Mouse (Mus musculus): Measurements from ENCODE around the gene Rxfp3. TPM values are rescaled to one million over a fixed set of nuclear protein-coding genes. Genes with fewer than 3 reads are reported as not detected.

Rxfp3 gene
- polyA plus RNA-seq, 1 experiment from 2014 or later: 0.15 TPM

DNA sequence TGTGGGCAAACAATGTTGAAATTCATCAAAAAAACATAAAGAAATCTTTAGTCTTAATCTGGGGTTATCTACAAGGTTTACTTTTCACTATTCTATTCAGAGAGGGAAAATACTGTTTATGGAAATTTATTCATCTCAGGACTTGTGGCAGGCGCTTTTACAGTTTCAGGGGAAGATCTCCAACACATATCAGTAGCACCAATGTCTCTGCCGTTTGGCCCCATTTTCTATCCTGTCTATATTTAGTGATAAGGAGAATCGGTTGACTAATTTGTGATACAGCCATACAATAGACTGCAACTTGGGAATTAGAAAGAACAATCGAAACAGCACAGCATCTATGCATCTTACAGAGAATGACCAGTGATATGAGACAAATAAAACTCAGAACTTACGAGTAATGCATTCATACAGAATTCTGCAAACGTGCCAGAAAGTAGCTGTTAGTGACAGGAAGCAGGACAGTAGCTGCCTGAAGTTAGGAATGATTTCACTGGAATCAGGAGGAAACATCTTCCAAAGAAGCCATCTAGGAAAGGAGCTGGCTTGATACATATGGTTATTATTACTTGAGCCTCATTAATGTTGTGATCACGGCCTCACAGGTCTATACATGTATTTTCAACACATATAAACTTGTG is 16.8 kb upstream of the Rxfp3 start:
- H3K4me3 ChIP-seq: no peak overlapping the region
- no peaks in the 10 kb centered on the region for H3K36me3 ChIP-seq
- H3K27me3 ChIP-seq (ENCODE audit: low read depth, poor library complexity, severe bottlenecking): no peaks in the 10 kb centered on the region
- WGBS: 83% methylated on average over 7 of the region's 7 CpGs
- no peaks in the 10 kb centered on the region for H3K4me1 ChIP-seq
- no peaks in the 10 kb centered on the region for H3K9me3 ChIP-seq (replicated peaks)
- no peak for DNase-seq (ENCODE audit: low spot score)
- no peak overlapping the region for H3K27ac ChIP-seq

DNA sequence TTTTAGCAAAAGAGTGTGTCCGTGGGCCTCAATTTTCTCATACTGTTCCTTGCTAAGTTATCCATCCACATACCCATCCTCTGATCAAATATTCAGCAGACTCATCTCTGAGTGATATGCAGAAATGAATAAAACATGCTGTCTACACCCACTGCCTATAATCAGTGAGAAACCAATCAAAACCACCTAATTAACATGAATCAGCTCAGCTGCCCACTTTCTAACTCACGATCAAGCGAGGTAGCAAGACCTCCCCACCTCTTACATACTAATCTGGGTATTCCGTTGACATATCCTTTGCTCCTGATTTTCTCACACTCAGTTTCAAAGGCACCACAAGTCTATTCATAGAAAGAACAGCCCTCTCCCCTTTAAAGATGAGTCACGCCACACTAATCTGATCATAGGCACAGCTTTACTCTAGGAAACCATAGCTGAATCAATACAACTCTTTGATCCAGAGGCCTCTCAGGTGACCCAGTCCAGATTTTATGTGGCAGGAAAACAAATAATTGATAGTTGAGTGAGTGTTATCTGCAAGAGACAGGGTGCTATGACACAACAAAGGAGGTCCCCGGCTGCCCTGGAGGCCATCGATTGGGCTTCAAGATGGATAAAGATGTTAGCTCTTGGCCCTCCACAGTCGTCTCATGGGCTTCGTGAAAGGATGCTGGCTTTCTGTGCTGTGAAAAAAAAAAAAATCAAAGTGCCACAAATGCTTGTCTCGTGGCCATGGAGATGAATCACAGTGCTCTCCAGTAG is 16.1 kb upstream of the Rxfp3 start:
- no peaks in the 10 kb centered on the region for H3K36me3 ChIP-seq
- WGBS: 84% methylated on average over 10 of the region's 10 CpGs
- H3K27ac ChIP-seq: no peak overlapping the region
- no peak overlapping the region for H3K4me3 ChIP-seq
- H3K27me3 ChIP-seq (ENCODE audit: low read depth, poor library complexity, severe bottlenecking): no peaks in the 10 kb centered on the region
- H3K4me1 ChIP-seq: no peaks in the 10 kb centered on the region
- H3K9me3 ChIP-seq (replicated peaks): no peaks in the 10 kb centered on the region
- no peak for DNase-seq (ENCODE audit: low spot score)

DNA sequence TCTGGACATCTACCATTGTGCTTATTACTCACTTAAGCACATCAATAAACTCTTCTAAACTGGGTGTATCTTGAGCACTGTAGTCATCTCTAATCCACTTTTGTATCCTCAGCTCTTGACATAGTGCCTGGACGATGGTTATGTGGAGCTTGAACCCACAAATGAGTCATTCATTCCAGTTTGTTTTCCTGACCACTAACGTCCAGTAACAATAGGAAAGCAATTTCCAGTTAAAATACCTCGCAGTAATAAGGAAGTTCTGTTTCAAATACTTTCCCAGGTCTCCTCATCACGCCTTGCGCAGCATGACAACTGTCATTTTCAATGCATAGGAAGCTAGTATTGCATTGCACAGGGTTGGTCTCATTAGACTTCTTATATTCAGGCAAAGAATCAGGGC is 5.0 kb upstream of the Rxfp3 start:
- H3K9me3 ChIP-seq (replicated peaks): no peaks in the 10 kb centered on the region
- no peak for DNase-seq (ENCODE audit: low spot score)
- H3K27ac ChIP-seq: no peak overlapping the region
- no peaks in the 10 kb centered on the region for H3K36me3 ChIP-seq
- WGBS: 89% methylated on average over 5 of the region's 5 CpGs
- H3K4me3 ChIP-seq: no peak overlapping the region
- H3K27me3 ChIP-seq (ENCODE audit: low read depth, poor library complexity, severe bottlenecking): peaks cover 14% of the 10 kb centered on the region
- H3K4me1 ChIP-seq: no peaks in the 10 kb centered on the region

DNA sequence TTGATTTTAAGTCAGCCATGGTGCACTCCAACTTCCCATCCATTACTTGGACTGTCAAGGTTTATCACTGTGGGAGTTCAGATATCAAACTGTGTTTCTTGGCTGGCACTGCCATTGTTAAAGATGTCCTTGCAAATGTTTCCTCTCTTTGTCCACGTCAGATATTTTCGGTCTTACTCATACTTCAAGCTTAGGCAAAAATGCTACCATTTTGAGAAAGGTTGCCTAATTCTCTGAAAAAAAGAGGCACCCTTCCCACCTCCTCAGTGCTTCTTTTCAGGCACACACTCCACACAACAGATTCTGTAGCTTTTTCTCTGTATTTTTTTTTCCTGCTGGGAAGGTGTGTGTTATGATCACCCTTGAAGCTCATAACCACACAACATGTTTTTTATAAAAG is 3.4 kb upstream of the Rxfp3 start:
- DNase-seq (ENCODE audit: low spot score): no peak
- Histone ChIP-seq H3K9me3 (replicated peaks) (no peaks in the 10 kb centered on the region), H3K27me3 (ENCODE audit: low read depth, poor library complexity, severe bottlenecking) (peaks cover 30% of the 10 kb centered on the region), H3K36me3 (no peaks in the 10 kb centered on the region), H3K4me1 (peaks cover 16% of the 10 kb centered on the region), H3K27ac (no peak overlapping the region), H3K4me3 (no peak overlapping the region)
- 92% methylated on average over 2 of the region's 2 CpGs for WGBS

DNA sequence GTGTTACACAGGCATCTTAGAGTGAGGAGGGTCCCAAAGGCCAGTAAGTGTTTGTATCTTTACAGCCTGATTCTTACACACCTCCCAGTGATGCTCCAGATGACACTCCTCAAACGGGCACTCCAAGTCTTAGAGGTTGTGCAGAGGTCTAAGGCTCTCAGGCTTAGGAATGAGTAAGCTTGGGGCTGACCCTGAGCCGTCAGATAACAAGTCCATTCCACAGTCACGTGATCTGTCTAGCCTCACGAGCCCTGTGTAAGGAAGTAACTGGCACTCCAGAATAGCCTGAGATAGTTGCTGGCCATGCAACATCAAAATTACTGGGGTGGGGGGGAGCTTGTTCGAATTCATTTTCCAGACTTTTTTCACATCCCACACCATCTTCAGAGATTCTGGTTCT is 2.3 kb upstream of the Rxfp3 start:
- H3K4me1 ChIP-seq: peaks cover 23% of the 10 kb centered on the region
- H3K36me3 ChIP-seq: no peaks in the 10 kb centered on the region
- peaks cover 41% of the 10 kb centered on the region for H3K27me3 ChIP-seq (ENCODE audit: low read depth, poor library complexity, severe bottlenecking)
- DNase-seq (ENCODE audit: low spot score): no peak
- 61% methylated on average over 5 of the region's 5 CpGs for WGBS
- no peaks in the 10 kb centered on the region for H3K9me3 ChIP-seq (replicated peaks)
- H3K27ac ChIP-seq: no peak overlapping the region
- no peak overlapping the region for H3K4me3 ChIP-seq

DNA sequence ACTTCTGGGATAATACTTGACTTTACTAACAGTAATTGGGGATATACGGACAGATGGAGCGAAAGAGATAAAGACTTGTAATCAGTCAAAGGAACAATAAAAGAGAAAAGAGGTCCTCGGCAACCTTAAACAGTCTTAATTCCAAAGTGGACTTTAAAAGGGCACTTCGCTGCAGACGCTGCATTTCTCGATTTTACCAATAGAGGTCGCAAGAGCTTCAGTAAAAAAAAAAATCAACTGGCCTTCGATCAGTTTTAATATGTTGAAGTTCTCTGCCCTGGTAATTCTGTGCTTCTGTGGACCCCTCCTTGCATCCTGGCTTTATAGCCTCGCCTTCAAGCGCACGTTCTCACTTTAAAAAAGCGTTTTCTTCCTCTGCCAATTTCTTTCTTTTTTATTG is 685 bp upstream of the Rxfp3 start:
- peak; percentile 47 for DNase-seq (ENCODE audit: low spot score)
- 5% methylated on average over 12 of the region's 12 CpGs for WGBS
- Histone ChIP-seq H3K4me3 (no peak overlapping the region), H3K9me3 (replicated peaks) (no peaks in the 10 kb centered on the region), H3K27ac (no peak overlapping the region), H3K4me1 (peaks cover 23% of the 10 kb centered on the region), H3K36me3 (no peaks in the 10 kb centered on the region), H3K27me3 (ENCODE audit: low read depth, poor library complexity, severe bottlenecking) (peaks cover 57% of the 10 kb centered on the region)

DNA sequence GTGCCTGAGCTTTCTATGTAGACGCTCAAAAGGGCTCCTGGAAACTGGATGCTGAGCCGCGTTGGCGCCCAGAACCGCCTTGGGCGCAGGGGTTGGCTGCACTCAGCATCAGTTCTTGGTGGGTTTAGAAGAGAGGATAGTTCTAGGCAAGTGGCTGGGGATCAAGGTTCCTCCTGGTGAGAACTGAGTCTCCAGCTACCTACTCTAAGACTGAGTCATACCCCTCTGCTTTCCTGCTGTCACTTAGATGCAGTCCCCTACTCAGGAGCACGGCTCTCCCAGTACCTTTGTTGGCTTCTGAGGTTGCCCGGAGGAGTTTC is 455 bp downstream of the Rxfp3 start:
- WGBS: 4% methylated on average over 8 of the region's 8 CpGs
- H3K27ac ChIP-seq: no peak overlapping the region
- peaks cover 64% of the 10 kb centered on the region for H3K27me3 ChIP-seq (ENCODE audit: low read depth, poor library complexity, severe bottlenecking)
- peak overlapping the region; percentile 48 for H3K4me3 ChIP-seq
- no peaks in the 10 kb centered on the region for H3K36me3 ChIP-seq
- peaks cover 23% of the 10 kb centered on the region for H3K4me1 ChIP-seq
- no peaks in the 10 kb centered on the region for H3K9me3 ChIP-seq (replicated peaks)
- DNase-seq (ENCODE audit: low spot score): peak; percentile 47

DNA sequence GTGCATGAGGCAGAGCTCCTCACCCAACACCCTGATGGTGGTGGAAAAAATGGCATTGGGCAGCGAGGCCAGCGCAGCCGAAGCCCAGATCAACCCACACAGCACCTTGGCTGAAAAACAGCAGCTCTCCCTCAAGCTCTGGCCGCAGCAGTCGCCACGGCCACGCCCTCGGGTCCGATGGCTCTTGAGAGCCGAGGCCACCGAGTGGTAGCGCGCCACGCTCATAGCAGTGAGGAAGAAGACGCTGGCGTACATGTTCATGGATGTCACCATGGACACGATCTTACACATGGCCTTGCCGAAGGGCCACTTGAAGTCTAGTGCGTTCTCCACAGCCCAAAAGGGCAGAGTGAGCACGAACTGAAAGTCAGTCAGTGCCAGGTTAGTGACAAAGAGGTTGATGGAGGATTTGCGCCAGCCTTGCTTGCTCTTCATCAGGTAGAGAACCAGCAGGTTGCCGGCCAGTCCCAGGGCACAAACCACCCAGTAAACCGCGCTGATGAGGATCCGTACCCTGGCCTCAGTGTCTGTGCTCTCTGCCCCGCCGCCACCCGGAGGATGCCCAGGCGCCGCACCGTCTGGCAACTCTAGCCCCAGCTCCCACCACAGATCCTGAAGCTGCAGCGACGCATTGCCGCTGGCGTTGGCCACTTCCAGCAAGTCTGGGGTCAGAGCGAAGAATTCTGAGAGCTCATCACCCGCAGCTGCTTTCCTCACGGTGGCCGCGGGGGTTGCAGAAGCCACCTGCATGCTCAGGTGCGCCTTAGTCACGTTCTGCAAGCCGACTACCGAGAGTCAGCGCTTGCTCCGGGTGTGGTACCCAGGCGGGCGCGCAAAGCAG is 1.0 kb downstream of the Rxfp3 start:
- peak overlapping the region; percentile 48 for H3K4me3 ChIP-seq
- H3K27ac ChIP-seq: no peak overlapping the region
- WGBS: 3% methylated on average over 49 of the region's 49 CpGs
- peaks cover 23% of the 10 kb centered on the region for H3K4me1 ChIP-seq
- no peaks in the 10 kb centered on the region for H3K36me3 ChIP-seq
- no peaks in the 10 kb centered on the region for H3K9me3 ChIP-seq (replicated peaks)
- peaks cover 64% of the 10 kb centered on the region for H3K27me3 ChIP-seq (ENCODE audit: low read depth, poor library complexity, severe bottlenecking)
- peak; percentile 53 for DNase-seq (ENCODE audit: low spot score)

DNA sequence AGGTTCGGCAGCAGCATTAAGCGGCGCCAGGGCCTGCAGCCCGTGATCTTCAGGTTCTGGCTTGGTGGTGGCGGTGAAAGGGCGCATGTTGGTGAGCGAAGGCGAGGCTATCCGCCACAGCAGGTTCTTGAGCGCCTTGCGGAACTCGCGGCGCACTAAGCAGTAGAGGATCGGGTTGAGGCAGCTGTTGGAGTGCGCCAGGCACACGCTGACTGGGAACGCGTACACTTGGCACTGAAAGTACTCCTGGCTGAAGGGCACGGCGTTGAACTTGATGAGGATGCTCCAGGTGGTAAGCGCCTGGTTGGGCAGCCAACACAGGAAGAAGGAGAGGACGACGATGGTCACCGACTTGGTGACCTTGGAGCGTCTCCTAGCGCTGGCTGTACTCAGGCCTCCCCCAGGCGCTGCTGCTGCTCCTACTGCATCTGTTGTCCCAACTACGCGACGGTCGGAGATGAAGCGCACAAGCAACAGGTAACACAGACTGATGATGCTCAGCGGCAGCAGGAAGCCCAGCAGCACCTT is 1.8 kb downstream of the Rxfp3 start:
- Histone ChIP-seq H3K4me1 (peaks cover 23% of the 10 kb centered on the region), H3K4me3 (peak overlapping the region; percentile 48), H3K27me3 (ENCODE audit: low read depth, poor library complexity, severe bottlenecking) (peaks cover 64% of the 10 kb centered on the region), H3K9me3 (replicated peaks) (no peaks in the 10 kb centered on the region), H3K27ac (no peak overlapping the region), H3K36me3 (no peaks in the 10 kb centered on the region)
- DNase-seq (ENCODE audit: low spot score): no peak
- 6% methylated on average over 34 of the region's 34 CpGs for WGBS

DNA sequence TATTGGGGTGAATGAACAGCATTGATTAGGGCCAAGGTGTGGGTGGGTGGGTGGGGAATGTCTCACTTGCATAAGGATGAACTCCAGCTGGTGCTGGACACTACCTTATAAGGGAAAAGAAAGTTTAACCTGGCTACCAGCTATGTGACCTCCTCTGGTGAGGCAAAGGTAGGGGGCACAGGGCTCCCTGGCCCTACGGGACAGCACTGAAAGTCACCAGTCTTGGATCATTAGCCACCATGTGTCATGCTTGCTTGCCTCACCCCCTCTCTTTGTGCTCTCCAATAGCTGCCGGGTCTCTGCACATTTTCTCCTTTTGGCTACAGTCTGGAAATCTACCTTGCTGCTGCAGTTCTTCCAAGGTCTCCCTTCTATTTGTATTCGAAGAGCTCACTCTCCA is 7.6 kb downstream of the Rxfp3 start:
- 79% methylated on average over 3 of the region's 3 CpGs for WGBS
- H3K4me3 ChIP-seq: no peak overlapping the region
- no peaks in the 10 kb centered on the region for H3K4me1 ChIP-seq
- peaks cover 24% of the 10 kb centered on the region for H3K27me3 ChIP-seq (ENCODE audit: low read depth, poor library complexity, severe bottlenecking)
- DNase-seq (ENCODE audit: low spot score): no peak
- no peak overlapping the region for H3K27ac ChIP-seq
- H3K36me3 ChIP-seq: no peaks in the 10 kb centered on the region
- no peaks in the 10 kb centered on the region for H3K9me3 ChIP-seq (replicated peaks)

DNA sequence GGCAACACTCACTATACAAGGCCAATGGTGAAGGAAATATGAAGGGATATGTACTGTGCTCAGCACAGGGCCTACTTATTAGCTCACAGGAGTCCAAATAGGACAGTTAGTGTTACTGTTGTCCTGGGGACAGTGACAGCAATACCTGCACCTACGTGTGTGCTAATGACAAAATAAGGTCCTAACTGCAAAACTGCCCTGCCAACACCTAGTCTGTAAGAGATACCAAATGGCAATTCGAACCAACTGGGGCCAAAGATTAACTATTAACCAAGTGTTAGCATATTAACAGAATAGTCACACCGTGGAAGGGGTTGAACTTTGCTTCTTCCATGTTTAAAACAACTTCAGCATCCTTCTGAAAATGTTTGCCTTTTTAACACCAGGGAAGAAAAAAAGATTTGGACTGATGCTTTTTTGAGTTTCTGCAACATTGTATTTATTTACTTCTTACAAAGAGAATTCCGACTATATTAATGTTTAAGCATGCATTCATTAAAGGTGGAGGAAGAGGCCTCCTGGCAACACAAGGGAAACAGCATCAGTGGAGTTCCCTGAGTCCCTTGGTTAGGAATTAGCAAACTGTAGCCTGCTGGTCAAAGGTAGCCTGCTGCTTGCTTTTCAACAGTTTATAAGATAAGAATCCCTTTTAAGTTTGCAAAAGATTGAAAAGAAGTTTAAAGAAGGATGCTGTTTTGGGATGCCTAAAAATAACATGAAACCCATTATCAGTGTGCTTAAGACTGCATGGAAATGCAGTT is 10.8 kb downstream of the Rxfp3 start:
- no peak overlapping the region for H3K27ac ChIP-seq

DNA sequence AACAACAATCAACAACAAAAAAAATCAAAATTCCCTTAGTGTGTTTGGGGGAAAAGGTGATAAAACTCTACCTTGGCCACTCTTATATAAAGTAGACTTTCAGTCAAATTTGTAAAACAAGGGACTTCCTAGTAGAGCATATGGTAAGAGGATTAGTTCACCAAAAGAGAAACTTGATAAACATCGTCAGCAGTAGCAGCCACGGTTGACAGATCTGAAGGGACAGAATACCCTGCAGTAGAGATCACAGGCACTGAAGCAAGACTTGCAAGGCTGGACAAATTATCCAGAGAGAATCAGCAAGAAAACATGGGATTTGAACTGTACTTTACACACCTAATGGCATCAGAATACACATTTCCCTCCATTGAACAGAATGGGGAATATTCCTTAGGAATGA is 22.9 kb downstream of the Rxfp3 start:
- H3K27me3 ChIP-seq (ENCODE audit: low read depth, poor library complexity, severe bottlenecking): no peaks in the 10 kb centered on the region
- no peaks in the 10 kb centered on the region for H3K36me3 ChIP-seq
- 62% methylated on average over 2 of the region's 2 CpGs for WGBS
- no peak overlapping the region for H3K27ac ChIP-seq
- H3K4me1 ChIP-seq: no peaks in the 10 kb centered on the region
- DNase-seq (ENCODE audit: low spot score): no peak
- H3K9me3 ChIP-seq (replicated peaks): no peaks in the 10 kb centered on the region
- no peak overlapping the region for H3K4me3 ChIP-seq

More for the DNA sequence above, 10.8 kb downstream of the Rxfp3 start:
- no peak for DNase-seq (ENCODE audit: low spot score)
- no peaks in the 10 kb centered on the region for H3K36me3 ChIP-seq
- 85% methylated on average over 4 of the region's 4 CpGs for WGBS
- H3K27me3 ChIP-seq (ENCODE audit: low read depth, poor library complexity, severe bottlenecking): no peaks in the 10 kb centered on the region
- H3K4me1 ChIP-seq: peaks cover 8% of the 10 kb centered on the region; the same call in 1 of the 2 replicates
- no peak overlapping the region for H3K4me3 ChIP-seq
- no peaks in the 10 kb centered on the region for H3K9me3 ChIP-seq (replicated peaks)

Data from limb, embryonic 10.5 days (tissue).